Mouse (Mus musculus): ENCODE measurements around the gene Chrnd.

Gene Chrnd

GRCm38 (mm10) chr1:87190429-87190828, at the start of gene Chrnd:
Gene Chrnd, plus strand, starts transcription at chr1:87190607.
- no peak for DNase-seq (ENCODE audit: low spot score)

- DNase-seq (ENCODE audit: low spot score), result no peak
These were observed 48.9 kb upstream of the Chrnd start for GRCm38 (mm10) chr1:87141550-87141949.

GRCm38 (mm10) chr1:87142456-87142855, 48.0 kb upstream of the Chrnd start:
- DNase-seq (ENCODE audit: low spot score), result no peak

GRCm38 (mm10) chr1:87143141-87143540, 47.3 kb upstream of the Chrnd start:
- DNase-seq (ENCODE audit: low spot score), result no peak

- no peak for DNase-seq (ENCODE audit: low spot score)
These were observed 41.0 kb upstream of the Chrnd start for GRCm38 (mm10) chr1:87149422-87149821.

- DNase-seq (ENCODE audit: low spot score), result no peak
These were observed 39.1 kb upstream of the Chrnd start for GRCm38 (mm10) chr1:87151286-87151685.

- DNase-seq (ENCODE audit: low spot score), result no peak
These were observed 36.5 kb upstream of the Chrnd start for GRCm38 (mm10) chr1:87153776-87154500.

- no peak for DNase-seq (ENCODE audit: low spot score)
These were observed 35.8 kb upstream of the Chrnd start for GRCm38 (mm10) chr1:87154501-87155120.

GRCm38 (mm10) chr1:87155531-87156198, 34.7 kb upstream of the Chrnd start:
- DNase-seq (ENCODE audit: low spot score), result no peak

GRCm38 (mm10) chr1:87156199-87156587, 34.2 kb upstream of the Chrnd start, which contains the start of gene Ecel1:
Gene Ecel1, minus strand, starts transcription at chr1:87156521.
- DNase-seq (ENCODE audit: low spot score), result no peak

- no peak for DNase-seq (ENCODE audit: low spot score)
These were observed 31.0 kb upstream of the Chrnd start for GRCm38 (mm10) chr1:87159396-87159795.

GRCm38 (mm10) chr1:87164164-87164795, 26.1 kb upstream of the Chrnd start:
- no peak for DNase-seq (ENCODE audit: low spot score)

GRCm38 (mm10) chr1:87164796-87165184, 25.6 kb upstream of the Chrnd start:
- DNase-seq (ENCODE audit: low spot score), result no peak

GRCm38 (mm10) chr1:87170458-87170857, 19.9 kb upstream of the Chrnd start:
- no peak for DNase-seq (ENCODE audit: low spot score)

- DNase-seq (ENCODE audit: low spot score), result no peak
These were observed 19.1 kb upstream of the Chrnd start for GRCm38 (mm10) chr1:87171312-87171711.

GRCm38 (mm10) chr1:87172316-87172715, 18.1 kb upstream of the Chrnd start:
- no peak for DNase-seq (ENCODE audit: low spot score)

GRCm38 (mm10) chr1:87174006-87174955, 16.1 kb upstream of the Chrnd start:
- peak; percentile 49 for DNase-seq (ENCODE audit: low spot score)

GRCm38 (mm10) chr1:87175852-87176292, 14.5 kb upstream of the Chrnd start:
- DNase-seq (ENCODE audit: low spot score), result no peak

- no peak for DNase-seq (ENCODE audit: low spot score)
These were observed 9.5 kb upstream of the Chrnd start for GRCm38 (mm10) chr1:87180896-87181295.

- DNase-seq (ENCODE audit: low spot score), result no peak
These were observed 7.4 kb upstream of the Chrnd start, which contains the start of gene Prss56 for GRCm38 (mm10) chr1:87183013-87183412. Gene Prss56, plus strand, starts transcription at chr1:87183313.

GRCm38 (mm10) chr1:87183998-87184750, 6.2 kb upstream of the Chrnd start:
- DNase-seq (ENCODE audit: low spot score), result no peak
